Mouse (Mus musculus) mature B cell (primary cell): ENCODE results near the gene Stk24.
"Not testable (repeated sequence)": the region's sequence is repeated elsewhere in the genome, so short reads cannot be mapped to it uniquely, and the experiment has no call there.

Experiments
- in situ Hi-C: fragments of 300-500 bp; cut with MboI; formaldehyde crosslinking; loops from 2 replicates; pipeline ENCODE4 v1.14.3; 2019

Stk24 gene

GRCm38 (mm10) chr14:121379827-121380145, at the start of gene Stk24:
Stk24 (minus strand) TSS chr14:121380011.
- in situ Hi-C loops: no loop called here

GRCm38 (mm10) chr14:121428148-121428547, 48.3 kb upstream of the Stk24 start:
- in situ Hi-C loops: no loop called here

GRCm38 (mm10) chr14:121426743-121427142, 46.9 kb upstream of the Stk24 start:
- in situ Hi-C loops: no loop called here

- in situ Hi-C loops: no loop called here
Observed at GRCm38 (mm10) chr14:121425004-121425793, 45.4 kb upstream of the Stk24 start.

- in situ Hi-C loops: no loop called here
Observed at GRCm38 (mm10) chr14:121423341-121423751, 43.5 kb upstream of the Stk24 start.

GRCm38 (mm10) chr14:121422664-121423340, 43.0 kb upstream of the Stk24 start:
- in situ Hi-C loops: no loop called here

GRCm38 (mm10) chr14:121422000-121422399, 42.2 kb upstream of the Stk24 start:
- in situ Hi-C loops: no loop called here

- in situ Hi-C loops: no loop called here
Observed at GRCm38 (mm10) chr14:121417594-121417993, 37.8 kb upstream of the Stk24 start.

- in situ Hi-C loops: no loop called here
Observed at GRCm38 (mm10) chr14:121416626-121417319, 37.0 kb upstream of the Stk24 start.

GRCm38 (mm10) chr14:121414635-121415241, 34.9 kb upstream of the Stk24 start:
- in situ Hi-C loops: no loop called here

GRCm38 (mm10) chr14:121413726-121414125, 33.9 kb upstream of the Stk24 start:
- in situ Hi-C loops: not testable (repeated sequence)

- in situ Hi-C loops: no loop called here
Observed at GRCm38 (mm10) chr14:121408944-121409343, 29.1 kb upstream of the Stk24 start.

GRCm38 (mm10) chr14:121406943-121407342, 27.1 kb upstream of the Stk24 start:
- in situ Hi-C loops: no loop called here

GRCm38 (mm10) chr14:121405546-121405945, 25.7 kb upstream of the Stk24 start:
- in situ Hi-C loops: no loop called here

GRCm38 (mm10) chr14:121405120-121405519, 25.3 kb upstream of the Stk24 start:
- in situ Hi-C loops: no loop called here

- in situ Hi-C loops: no loop called here
Observed at GRCm38 (mm10) chr14:121399676-121400075, 19.9 kb upstream of the Stk24 start.

- in situ Hi-C loops: no loop called here
Observed at GRCm38 (mm10) chr14:121397471-121397870, 17.7 kb upstream of the Stk24 start.

GRCm38 (mm10) chr14:121395125-121395524, 15.3 kb upstream of the Stk24 start:
- in situ Hi-C loops: no loop called here

- in situ Hi-C loops: no loop called here
Observed at GRCm38 (mm10) chr14:121391927-121392326, 12.1 kb upstream of the Stk24 start.

GRCm38 (mm10) chr14:121387760-121388159, 7.9 kb upstream of the Stk24 start:
- in situ Hi-C loops: no loop called here

- in situ Hi-C loops: no loop called here
Observed at GRCm38 (mm10) chr14:121385440-121385839, 5.6 kb upstream of the Stk24 start.

GRCm38 (mm10) chr14:121383801-121384200, 4.0 kb upstream of the Stk24 start:
- in situ Hi-C loops: no loop called here
